Mouse (Mus musculus) midbrain, embryonic 11.5 days (tissue): Measurements from ENCODE around the gene Adamtsl3. TPM values are rescaled to one million over a fixed set of nuclear protein-coding genes. Genes with fewer than 3 reads are reported as not detected.

Experiments
- ATAC-seq: fragments of 200-750 bp; cut with Nextera tagmentation; 2 replicates; pipeline ENCODE4 v1.8.0; 2017; ENCODE audit warnings: moderate TSS enrichment, moderate library complexity; ENCODE audit not compliant: low FRiP score
- DNase-seq: peaks from one replicate; pipeline ENCODE4 v3.0.0; 2015; ENCODE audit warnings: low spot score; ENCODE audit errors: missing footprints
- H3K27ac ChIP-seq: fragments of 300-500 bp; sonication (generic); 2 replicates; pipeline ENCODE4 v1.5.1; 2014; ENCODE audit warnings: low read depth, low read length
- H3K27me3 ChIP-seq: fragments of 300-500 bp; sonication (generic); 2 replicates; pipeline ENCODE4 v1.6.1; 2014; ENCODE audit warnings: mild to moderate bottlenecking, low read length, moderate library complexity, mixed read lengths; ENCODE audit not compliant: control insufficient read depth, insufficient read depth
- H3K36me3 ChIP-seq: fragments of 300-500 bp; sonication (generic); 2 replicates; pipeline ENCODE4 v1.6.1; 2014; ENCODE audit warnings: mild to moderate bottlenecking, low read length, moderate library complexity, mixed read lengths; ENCODE audit not compliant: control insufficient read depth, insufficient read depth
- H3K4me1 ChIP-seq: fragments of 300-500 bp; sonication (generic); 2 replicates; pipeline ENCODE4 v1.6.1; 2014; ENCODE audit warnings: low read length; ENCODE audit not compliant: control insufficient read depth, insufficient read depth
- H3K4me2 ChIP-seq: fragments of 300-500 bp; sonication (generic); 2 replicates; pipeline ENCODE4 v1.6.1; 2014; ENCODE audit warnings: mild to moderate bottlenecking, moderate library complexity
- H3K4me3 ChIP-seq: fragments of 300-500 bp; sonication (generic); 2 replicates; pipeline ENCODE4 v1.5.1; 2014; ENCODE audit warnings: low read depth, low read length
- H3K9ac ChIP-seq: fragments of 300-500 bp; sonication (generic); 2 replicates; pipeline ENCODE4 v1.6.1; 2014; ENCODE audit warnings: low read length
- H3K9me3 ChIP-seq: fragments of 300-500 bp; sonication (generic); 2 replicates; pipeline ENCODE4 v1.6.1; 2016; ENCODE audit warnings: low read length; ENCODE audit not compliant: control insufficient read depth
- WGBS: fragments of 180-500 bp; shearing (Covaris S2); extraction: QIAGEN DNeasy Blood & Tissue Kit; methylation state at CpG from one replicate; pipeline ENCODE4 v1.1.7; 2014; 5-methylcytosine and 5-hydroxymethylcytosine counted together
- polyA plus RNA-seq: library from polyadenylated mRNA; unstranded; fragments of >200 nt; fragmentation: Nextera tagmentation; extraction: Ambion mirVana; gene quantifications from 2 replicates; pipeline ENCODE4 v1.2.1, GENCODE M21; 2014

Adamtsl3 gene
- polyA plus RNA-seq, 1 experiment from 2014 or later, result not detected

DNA sequence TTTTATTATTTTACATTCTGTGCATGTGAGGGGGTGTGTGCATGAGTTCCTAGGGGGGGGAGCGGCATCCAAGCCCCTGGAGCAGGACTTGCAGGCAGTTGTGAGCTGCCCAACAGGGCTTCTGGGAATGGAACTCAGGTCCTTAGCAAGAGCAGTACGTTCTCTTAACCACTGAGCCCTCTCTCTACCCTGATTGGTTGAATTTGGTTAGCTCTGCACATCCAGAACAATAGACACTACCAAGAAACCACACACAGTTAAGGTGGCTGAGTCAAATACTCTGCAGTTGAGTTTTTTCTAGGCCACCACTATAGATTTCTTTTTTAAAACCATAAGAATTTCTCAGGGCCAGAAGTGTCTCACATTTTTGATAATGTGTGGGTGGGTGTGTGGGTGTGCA is 158.7 kb downstream of the Adamtsl3 start:
- DNase-seq, result peak; percentile 65
- H3K4me1 ChIP-seq, result no peaks in the 10 kb centered on the region
- H3K9ac ChIP-seq, result no peak overlapping the region
- H3K4me3 ChIP-seq, result no peak overlapping the region
- no peaks in the 10 kb centered on the region for H3K27me3 ChIP-seq
- WGBS, result 65% methylated on average over 2 of the region's 2 CpGs
- ATAC-seq, result no peak
- no peak overlapping the region for H3K27ac ChIP-seq
- no peaks in the 10 kb centered on the region for H3K9me3 ChIP-seq
- H3K4me2 ChIP-seq, result no peak overlapping the region
- no peaks in the 10 kb centered on the region for H3K36me3 ChIP-seq

DNA sequence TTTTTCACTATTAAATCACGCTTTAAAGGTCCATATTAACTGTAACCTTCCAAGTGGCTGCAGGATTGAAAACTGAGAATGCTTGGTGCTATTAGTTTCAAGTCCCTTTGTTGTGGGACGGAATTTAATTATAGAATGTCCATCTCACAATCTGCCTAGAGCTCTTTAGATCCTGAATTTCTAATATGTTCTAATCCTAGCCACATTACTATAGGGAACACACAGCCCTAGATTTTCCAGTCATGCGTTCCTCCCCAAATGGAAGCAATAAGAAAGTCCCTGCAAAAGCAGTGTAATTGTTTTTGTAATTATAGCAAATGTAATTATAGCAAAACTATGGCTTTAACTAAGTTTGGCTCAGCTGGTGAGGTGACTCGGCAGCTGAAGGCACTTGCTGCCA is 161.6 kb downstream of the Adamtsl3 start:
- H3K4me2 ChIP-seq, result no peak overlapping the region
- ATAC-seq (no peak), DNase-seq (no peak)
- no peaks in the 10 kb centered on the region for H3K36me3 ChIP-seq
- no peaks in the 10 kb centered on the region for H3K27me3 ChIP-seq
- H3K4me1 ChIP-seq, result no peaks in the 10 kb centered on the region
- H3K4me3 ChIP-seq, result no peak overlapping the region
- H3K9ac ChIP-seq, result no peak overlapping the region
- no peak overlapping the region for H3K27ac ChIP-seq
- no peaks in the 10 kb centered on the region for H3K9me3 ChIP-seq
- 70% methylated on average over 4 of the region's 4 CpGs for WGBS

DNA sequence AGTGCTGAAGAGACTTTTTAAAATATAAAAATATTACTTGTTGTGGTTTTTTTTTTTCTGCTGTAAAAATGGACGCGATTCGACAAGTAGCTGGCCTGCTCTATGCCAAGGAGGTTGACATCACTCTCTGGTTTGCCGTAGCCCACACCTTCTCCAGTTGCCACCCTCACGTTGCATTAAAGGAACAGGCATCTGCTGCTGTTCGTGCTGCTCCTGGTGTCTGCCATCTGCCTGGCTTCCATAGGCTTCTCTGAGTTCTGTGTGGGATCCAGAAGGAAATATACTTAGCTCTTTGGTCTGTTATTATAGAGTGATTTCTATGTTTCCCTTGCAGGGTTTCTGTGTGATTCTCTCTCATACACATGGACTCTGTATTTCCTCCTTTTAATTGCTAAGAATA is 165.8 kb downstream of the Adamtsl3 start:
- Histone ChIP-seq H3K36me3 (no peaks in the 10 kb centered on the region), H3K4me1 (no peaks in the 10 kb centered on the region)

DNA sequence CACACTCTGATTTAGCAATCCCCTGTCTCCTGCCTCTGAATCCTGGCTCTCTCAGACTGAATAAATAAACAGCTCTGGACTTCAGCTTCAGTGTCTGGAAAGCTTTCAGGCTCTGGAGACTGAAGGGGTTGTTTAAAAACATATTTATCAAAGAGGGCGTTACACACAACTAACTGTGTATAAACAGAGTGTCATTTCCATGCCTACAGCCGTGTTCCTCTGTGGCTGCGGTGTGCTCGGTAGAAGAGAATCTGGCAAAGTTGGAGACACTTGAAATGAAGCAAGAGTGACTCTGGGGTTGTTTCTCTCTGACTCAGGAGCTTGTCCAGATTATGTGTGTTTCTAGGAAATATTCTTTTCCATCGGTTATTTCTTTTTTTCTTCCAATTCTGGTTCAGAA is 167.0 kb downstream of the Adamtsl3 start:
- DNase-seq (no peak), ATAC-seq (no peak)
- H3K27ac ChIP-seq, result no peak overlapping the region
- H3K27me3 ChIP-seq, result no peaks in the 10 kb centered on the region
- 81% methylated on average over 5 of the region's 5 CpGs for WGBS
- no peaks in the 10 kb centered on the region for H3K4me1 ChIP-seq
- H3K4me3 ChIP-seq, result no peak overlapping the region
- no peak overlapping the region for H3K9ac ChIP-seq
- no peak overlapping the region for H3K4me2 ChIP-seq
- H3K9me3 ChIP-seq, result no peaks in the 10 kb centered on the region
- no peaks in the 10 kb centered on the region for H3K36me3 ChIP-seq

More for the DNA sequence above, 165.8 kb downstream of the Adamtsl3 start:
- no peak overlapping the region for H3K4me2 ChIP-seq
- DNase-seq (no peak), ATAC-seq (no peak)
- H3K4me3 ChIP-seq, result no peak overlapping the region
- 89% methylated on average over 6 of the region's 6 CpGs for WGBS
- no peaks in the 10 kb centered on the region for H3K9me3 ChIP-seq
- H3K27ac ChIP-seq, result no peak overlapping the region
- H3K27me3 ChIP-seq, result no peaks in the 10 kb centered on the region
- no peak overlapping the region for H3K9ac ChIP-seq

DNA sequence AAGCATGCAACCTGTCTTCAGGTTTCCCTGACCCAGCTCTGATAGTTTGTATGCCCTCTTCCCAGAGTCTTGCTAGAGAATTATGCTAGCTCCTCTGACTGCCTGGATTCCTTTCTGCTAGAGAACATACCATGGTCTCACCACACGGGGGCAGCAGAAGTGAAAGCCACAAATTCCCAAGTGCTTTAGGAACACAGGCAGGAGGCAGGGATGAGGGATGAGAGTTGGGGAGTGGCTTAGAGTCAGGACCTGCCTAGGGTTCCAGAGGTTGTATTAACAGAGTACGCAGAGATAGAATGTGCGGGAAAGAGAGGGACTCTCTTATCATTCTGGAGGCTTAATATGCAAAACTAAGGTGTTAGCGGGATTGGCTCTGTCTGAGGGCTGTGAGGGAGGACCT is 168.6 kb downstream of the Adamtsl3 start:
- H3K4me3 ChIP-seq, result no peak overlapping the region
- H3K27me3 ChIP-seq, result no peaks in the 10 kb centered on the region
- no peak overlapping the region for H3K4me2 ChIP-seq
- H3K4me1 ChIP-seq, result no peaks in the 10 kb centered on the region
- H3K36me3 ChIP-seq, result no peaks in the 10 kb centered on the region
- H3K9ac ChIP-seq, result no peak overlapping the region
- WGBS, result 10% methylated on average over 4 of the region's 4 CpGs
- H3K9me3 ChIP-seq, result no peaks in the 10 kb centered on the region
- H3K27ac ChIP-seq, result no peak overlapping the region
- DNase-seq (peak; percentile 88), ATAC-seq (peak; percentile 67)

DNA sequence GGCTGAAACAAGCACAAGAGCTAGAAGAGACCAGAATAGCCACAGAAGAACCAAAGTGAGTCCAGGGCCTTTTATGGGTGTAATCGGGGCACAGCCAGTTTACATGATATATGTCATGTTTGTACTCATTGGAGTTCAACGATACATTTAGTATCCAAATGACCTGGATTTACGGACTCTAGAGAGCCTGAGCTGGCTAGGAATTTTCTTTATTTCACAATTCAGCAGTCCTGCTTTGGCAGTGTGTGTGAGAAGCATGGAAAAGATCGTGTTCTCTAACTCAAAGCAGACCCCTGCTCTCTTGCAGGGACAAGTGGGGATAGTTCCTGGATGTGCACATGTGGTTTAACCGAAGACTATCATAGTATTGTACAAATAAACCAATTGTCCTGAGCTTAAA is 195.1 kb downstream of the Adamtsl3 start:
- no peak overlapping the region for H3K4me2 ChIP-seq
- DNase-seq (no peak), ATAC-seq (no peak)
- no peak overlapping the region for H3K9ac ChIP-seq
- no peak overlapping the region for H3K4me3 ChIP-seq
- H3K36me3 ChIP-seq, result no peaks in the 10 kb centered on the region
- H3K27me3 ChIP-seq, result no peaks in the 10 kb centered on the region
- no peak overlapping the region for H3K27ac ChIP-seq
- no peaks in the 10 kb centered on the region for H3K9me3 ChIP-seq
- no peaks in the 10 kb centered on the region for H3K4me1 ChIP-seq
- 87% methylated on average over 5 of the region's 5 CpGs for WGBS

DNA sequence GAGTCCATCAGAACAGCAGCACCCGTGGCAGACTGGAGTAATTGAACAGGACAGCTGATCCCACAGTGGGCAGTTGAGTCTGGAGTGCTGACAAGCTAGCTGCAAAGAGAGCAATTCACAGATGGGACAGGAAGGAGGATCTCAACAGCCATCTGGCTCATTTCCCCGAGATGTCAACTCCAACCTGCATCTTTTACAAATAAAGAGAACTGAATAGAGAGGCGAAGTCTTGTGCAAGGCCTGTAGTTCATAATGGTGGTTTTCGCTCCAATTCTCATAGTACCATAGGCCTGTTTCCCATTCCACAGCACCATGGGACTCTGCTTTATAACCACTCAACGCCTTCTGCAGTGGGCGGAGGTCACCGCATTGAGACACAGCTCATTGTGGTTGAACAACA is 195.9 kb downstream of the Adamtsl3 start:
- no peaks in the 10 kb centered on the region for H3K36me3 ChIP-seq
- no peaks in the 10 kb centered on the region for H3K9me3 ChIP-seq
- no peaks in the 10 kb centered on the region for H3K27me3 ChIP-seq
- no peak overlapping the region for H3K4me2 ChIP-seq
- no peak overlapping the region for H3K27ac ChIP-seq
- no peaks in the 10 kb centered on the region for H3K4me1 ChIP-seq
- WGBS, result 89% methylated on average over 7 of the region's 7 CpGs
- no peak overlapping the region for H3K4me3 ChIP-seq
- DNase-seq, result no peak
- no peak for ATAC-seq
- H3K9ac ChIP-seq, result no peak overlapping the region

DNA sequence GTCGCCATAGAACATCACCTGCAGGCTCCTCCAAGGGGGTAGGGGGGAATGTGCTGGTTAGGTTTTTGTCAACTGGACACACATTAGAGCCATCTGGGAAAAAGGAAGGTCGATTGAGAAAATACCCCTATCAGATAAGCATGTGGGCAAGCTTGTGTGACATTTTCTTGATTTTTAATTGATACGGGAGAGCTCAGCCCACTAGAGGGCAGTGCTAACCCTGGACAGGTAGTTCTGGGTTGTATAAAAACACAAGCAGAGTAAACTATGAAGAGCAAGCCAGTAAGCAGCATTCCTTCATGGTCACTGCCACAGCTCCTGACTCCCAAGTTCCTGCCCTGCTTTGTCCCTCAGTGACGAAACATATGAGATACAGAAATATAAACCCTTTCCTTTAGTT is 197.7 kb downstream of the Adamtsl3 start:
- DNase-seq (no peak), ATAC-seq (no peak)
- Histone ChIP-seq H3K27me3 (no peaks in the 10 kb centered on the region), H3K27ac (no peak overlapping the region), H3K9ac (no peak overlapping the region), H3K4me1 (no peaks in the 10 kb centered on the region), H3K9me3 (no peaks in the 10 kb centered on the region), H3K36me3 (no peaks in the 10 kb centered on the region), H3K4me2 (no peak overlapping the region), H3K4me3 (no peak overlapping the region)
- WGBS, result 70% methylated on average over 4 of the region's 4 CpGs

DNA sequence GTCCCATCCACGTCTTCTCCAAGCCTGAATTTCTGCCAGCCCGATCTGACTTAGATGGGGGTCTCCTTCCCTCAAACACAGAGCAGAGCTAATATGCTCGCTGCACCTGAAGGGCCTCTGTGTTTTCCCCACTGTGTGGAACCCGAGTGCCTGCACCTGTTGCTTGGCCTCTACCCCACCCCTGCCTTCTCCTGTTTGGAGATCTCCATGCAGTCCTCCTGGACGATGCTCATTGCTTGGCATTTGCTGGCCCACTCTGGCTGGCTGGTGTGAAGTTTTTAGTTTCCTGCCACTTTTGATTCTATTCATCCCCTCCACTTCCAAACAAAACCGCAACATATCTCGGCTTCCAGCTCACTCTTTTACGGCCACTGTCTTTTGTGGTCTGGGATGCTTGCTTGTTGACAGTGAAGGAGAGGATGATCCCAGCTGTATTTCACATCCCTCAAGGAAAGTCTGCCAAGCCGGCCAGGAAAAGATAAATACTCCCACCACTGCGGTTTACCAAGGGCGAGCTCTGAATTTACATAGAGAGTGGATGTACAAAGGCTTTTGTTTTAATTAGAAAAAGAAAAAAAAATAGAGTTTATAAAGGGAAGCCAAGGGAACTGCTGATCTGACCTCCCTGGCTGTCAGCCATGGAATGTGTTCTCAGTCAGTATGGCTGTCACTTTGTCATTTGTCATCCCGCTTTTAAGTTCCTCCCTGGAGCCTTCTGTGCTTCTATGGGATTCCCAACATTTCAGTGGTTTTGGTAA is 198.4 kb downstream of the Adamtsl3 start:
- H3K4me3 ChIP-seq, result no peak overlapping the region
- no peak overlapping the region for H3K9ac ChIP-seq
- no peak overlapping the region for H3K4me2 ChIP-seq
- DNase-seq, result no peak
- no peaks in the 10 kb centered on the region for H3K36me3 ChIP-seq
- H3K4me1 ChIP-seq, result no peaks in the 10 kb centered on the region
- ATAC-seq, result no peak
- no peaks in the 10 kb centered on the region for H3K9me3 ChIP-seq
- no peak overlapping the region for H3K27ac ChIP-seq
- no peaks in the 10 kb centered on the region for H3K27me3 ChIP-seq
- WGBS, result 88% methylated on average over 12 of the region's 12 CpGs
